Mouse (Mus musculus): ENCODE results near the gene Kcnn3. TPM values are rescaled to one million over a fixed set of nuclear protein-coding genes. Genes with fewer than 3 reads are reported as not detected.

Kcnn3 gene
- polyA plus RNA-seq, 1 experiment from 2014 or later: 4.0 TPM

DNA sequence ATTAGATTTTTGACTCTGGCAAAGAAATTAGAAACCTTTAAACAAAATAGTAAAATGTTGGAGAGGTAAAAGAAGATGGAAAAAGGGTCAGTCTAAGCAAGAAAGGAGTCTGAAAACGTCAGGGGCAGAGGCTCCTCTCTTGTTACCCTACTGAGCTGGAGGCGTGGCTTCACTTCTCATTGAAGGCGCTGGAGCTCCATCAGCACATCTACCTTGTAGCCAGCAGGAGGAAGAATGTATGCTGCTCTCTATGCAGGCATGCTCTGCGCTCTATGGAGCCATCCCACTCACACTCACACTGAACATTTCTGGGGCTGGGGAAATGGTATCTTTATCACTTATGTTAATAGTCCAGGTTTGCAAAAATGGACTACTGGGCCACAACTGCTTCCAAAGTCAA is 103.6 kb downstream of the Kcnn3 start:
- H3K9me3 ChIP-seq (replicated peaks; ENCODE audit: control insufficient read depth, low read length): no peaks in the 10 kb centered on the region
- no peak overlapping the region for H3K27ac ChIP-seq (ENCODE audit: low read length)
- no peak overlapping the region for H3K4me3 ChIP-seq (ENCODE audit: low read length)
- no peaks in the 10 kb centered on the region for H3K36me3 ChIP-seq (ENCODE audit: control insufficient read depth, insufficient read depth)
- no peaks in the 10 kb centered on the region for H3K27me3 ChIP-seq (ENCODE audit: control insufficient read depth, insufficient read depth, low read length)
- no peak for ATAC-seq (replicated peaks; ENCODE audit: extremely low read depth, insufficient read depth, low FRiP score)
- H3K4me1 ChIP-seq (ENCODE audit: control insufficient read depth, insufficient read depth, low read length): no peaks in the 10 kb centered on the region
- no peak overlapping the region for H3K4me2 ChIP-seq (ENCODE audit: low read depth, low read length)
- H3K9ac ChIP-seq (ENCODE audit: low read length): no peak overlapping the region
- 33% methylated on average over 4 of the region's 4 CpGs for WGBS

GRCm38 (mm10) chr3:89624001-89624400 is 104.0 kb downstream of the Kcnn3 start:
- no peak overlapping the region for H3K4me2 ChIP-seq (ENCODE audit: low read depth, low read length)
- H3K27me3 ChIP-seq (ENCODE audit: control insufficient read depth, insufficient read depth, low read length): no peaks in the 10 kb centered on the region
- WGBS: 82% methylated on average over 6 of the region's 6 CpGs
- no peaks in the 10 kb centered on the region for H3K9me3 ChIP-seq (replicated peaks; ENCODE audit: control insufficient read depth, low read length)
- H3K4me1 ChIP-seq (ENCODE audit: control insufficient read depth, insufficient read depth, low read length): no peaks in the 10 kb centered on the region
- no peak overlapping the region for H3K27ac ChIP-seq (ENCODE audit: low read length)
- no peaks in the 10 kb centered on the region for H3K36me3 ChIP-seq (ENCODE audit: control insufficient read depth, insufficient read depth)
- no peak overlapping the region for H3K4me3 ChIP-seq (ENCODE audit: low read length)
- H3K9ac ChIP-seq (ENCODE audit: low read length): no peak overlapping the region
- no peak for ATAC-seq (replicated peaks; ENCODE audit: extremely low read depth, insufficient read depth, low FRiP score)

DNA sequence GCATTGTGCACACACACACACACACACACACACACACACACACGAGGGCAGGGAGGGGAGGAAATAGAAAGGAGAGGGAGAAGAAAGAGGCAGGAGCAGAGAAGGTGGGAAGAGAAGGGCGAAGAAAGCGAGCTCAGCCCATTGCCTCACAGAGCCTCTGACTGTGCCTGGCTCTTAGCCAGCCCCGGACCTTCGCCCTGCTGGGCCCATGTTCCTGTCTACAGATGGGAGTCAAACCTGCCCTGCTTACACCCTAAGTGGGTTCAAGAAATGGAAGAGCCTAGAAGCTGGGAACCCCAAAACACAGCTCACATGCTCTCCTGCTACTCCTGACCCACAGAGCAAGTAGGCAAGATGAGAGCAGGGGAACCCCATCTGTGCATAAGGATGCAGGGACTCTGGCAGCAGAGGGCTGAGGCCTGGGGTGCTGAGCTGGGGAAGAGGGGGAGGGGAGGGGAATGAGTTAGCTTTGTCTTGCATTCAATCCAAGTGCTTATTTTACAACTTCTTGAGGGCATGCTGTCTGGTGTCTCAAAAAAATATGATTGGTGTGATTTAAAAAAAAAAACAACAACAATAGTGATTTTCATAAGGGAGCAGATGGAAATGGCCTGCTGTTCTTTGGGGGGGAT is 105.0 kb downstream of the Kcnn3 start:
- Histone ChIP-seq H3K4me3 (ENCODE audit: low read length) (no peak overlapping the region), H3K9me3 (replicated peaks; ENCODE audit: control insufficient read depth, low read length) (no peaks in the 10 kb centered on the region), H3K9ac (ENCODE audit: low read length) (no peak overlapping the region), H3K4me1 (ENCODE audit: control insufficient read depth, insufficient read depth, low read length) (no peaks in the 10 kb centered on the region), H3K36me3 (ENCODE audit: control insufficient read depth, insufficient read depth) (no peaks in the 10 kb centered on the region), H3K4me2 (ENCODE audit: low read depth, low read length) (no peak overlapping the region), H3K27ac (ENCODE audit: low read length) (no peak overlapping the region), H3K27me3 (ENCODE audit: control insufficient read depth, insufficient read depth, low read length) (no peaks in the 10 kb centered on the region)
- no peak for ATAC-seq (replicated peaks; ENCODE audit: extremely low read depth, insufficient read depth, low FRiP score)
- 70% methylated on average over 5 of the region's 5 CpGs for WGBS

GRCm38 (mm10) chr3:89626556-89626955 is 106.6 kb downstream of the Kcnn3 start:
- WGBS: 53% methylated on average over 4 of the region's 4 CpGs
- Histone ChIP-seq H3K9me3 (replicated peaks; ENCODE audit: control insufficient read depth, low read length) (no peaks in the 10 kb centered on the region), H3K27ac (ENCODE audit: low read length) (no peak overlapping the region), H3K4me1 (ENCODE audit: control insufficient read depth, insufficient read depth, low read length) (no peaks in the 10 kb centered on the region), H3K36me3 (ENCODE audit: control insufficient read depth, insufficient read depth) (no peaks in the 10 kb centered on the region), H3K4me2 (ENCODE audit: low read depth, low read length) (no peak overlapping the region), H3K9ac (ENCODE audit: low read length) (no peak overlapping the region), H3K27me3 (ENCODE audit: control insufficient read depth, insufficient read depth, low read length) (no peaks in the 10 kb centered on the region), H3K4me3 (ENCODE audit: low read length) (no peak overlapping the region)
- no peak for ATAC-seq (replicated peaks; ENCODE audit: extremely low read depth, insufficient read depth, low FRiP score)

DNA sequence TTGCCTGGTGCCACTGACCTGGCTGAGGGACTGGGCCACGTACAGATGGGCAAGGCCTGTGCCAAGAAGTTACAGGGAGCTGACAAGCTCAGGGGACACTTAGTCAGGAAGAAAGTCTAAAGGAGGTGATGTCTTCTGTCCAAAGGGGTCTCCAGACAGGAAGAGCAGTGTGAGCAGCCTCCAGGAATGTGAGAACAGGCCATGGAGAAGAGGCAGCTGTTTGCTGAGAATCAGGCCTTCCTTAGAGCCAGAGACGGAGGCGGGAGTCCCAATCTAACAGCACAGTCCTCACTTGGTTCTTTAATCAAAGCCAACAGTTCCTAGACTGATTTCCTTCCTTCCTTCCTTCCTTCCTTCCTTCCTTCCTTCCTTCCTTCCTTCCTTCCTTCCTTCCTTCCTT is 109.8 kb downstream of the Kcnn3 start:
- no peaks in the 10 kb centered on the region for H3K9me3 ChIP-seq (replicated peaks; ENCODE audit: control insufficient read depth, low read length)
- H3K4me2 ChIP-seq (ENCODE audit: low read depth, low read length): no peak overlapping the region
- no peaks in the 10 kb centered on the region for H3K36me3 ChIP-seq (ENCODE audit: control insufficient read depth, insufficient read depth)
- WGBS: 63% methylated on average over 3 of the region's 3 CpGs
- H3K27ac ChIP-seq (ENCODE audit: low read length): 0 out of 2 replicates have a peak overlapping the region, but pooled peaks have one; percentile 21
- no peak for ATAC-seq (replicated peaks; ENCODE audit: extremely low read depth, insufficient read depth, low FRiP score)
- H3K4me3 ChIP-seq (ENCODE audit: low read length): no peak overlapping the region
- no peak overlapping the region for H3K9ac ChIP-seq (ENCODE audit: low read length)
- H3K4me1 ChIP-seq (ENCODE audit: control insufficient read depth, insufficient read depth, low read length): no peaks in the 10 kb centered on the region
- H3K27me3 ChIP-seq (ENCODE audit: control insufficient read depth, insufficient read depth, low read length): no peaks in the 10 kb centered on the region

- H3K27me3 ChIP-seq (ENCODE audit: control insufficient read depth, insufficient read depth, low read length): no peaks in the 10 kb centered on the region
- WGBS: 73% methylated on average over 5 of the region's 5 CpGs
These were observed 111.8 kb downstream of the Kcnn3 start for GRCm38 (mm10) chr3:89631750-89632149.

GRCm38 (mm10) chr3:89633531-89633930 is 113.6 kb downstream of the Kcnn3 start:
- WGBS: 64% methylated on average over 6 of the region's 6 CpGs
- H3K27ac ChIP-seq (ENCODE audit: low read length): no peak overlapping the region
- no peaks in the 10 kb centered on the region for H3K9me3 ChIP-seq (replicated peaks; ENCODE audit: control insufficient read depth, low read length)
- H3K4me1 ChIP-seq (ENCODE audit: control insufficient read depth, insufficient read depth, low read length): no peaks in the 10 kb centered on the region
- no peak for ATAC-seq (replicated peaks; ENCODE audit: extremely low read depth, insufficient read depth, low FRiP score)
- H3K36me3 ChIP-seq (ENCODE audit: control insufficient read depth, insufficient read depth): no peaks in the 10 kb centered on the region
- no peak overlapping the region for H3K4me3 ChIP-seq (ENCODE audit: low read length)
- H3K9ac ChIP-seq (ENCODE audit: low read length): no peak overlapping the region
- no peaks in the 10 kb centered on the region for H3K27me3 ChIP-seq (ENCODE audit: control insufficient read depth, insufficient read depth, low read length)
- no peak overlapping the region for H3K4me2 ChIP-seq (ENCODE audit: low read depth, low read length)

More at GRCm38 (mm10) chr3:89631750-89632149, 111.8 kb downstream of the Kcnn3 start:
- Histone ChIP-seq H3K9ac (ENCODE audit: low read length) (no peak overlapping the region), H3K9me3 (replicated peaks; ENCODE audit: control insufficient read depth, low read length) (no peaks in the 10 kb centered on the region), H3K4me3 (ENCODE audit: low read length) (no peak overlapping the region), H3K27ac (ENCODE audit: low read length) (no peak overlapping the region), H3K36me3 (ENCODE audit: control insufficient read depth, insufficient read depth) (no peaks in the 10 kb centered on the region), H3K4me2 (ENCODE audit: low read depth, low read length) (no peak overlapping the region), H3K4me1 (ENCODE audit: control insufficient read depth, insufficient read depth, low read length) (no peaks in the 10 kb centered on the region)
- ATAC-seq (replicated peaks; ENCODE audit: extremely low read depth, insufficient read depth, low FRiP score): no peak

DNA sequence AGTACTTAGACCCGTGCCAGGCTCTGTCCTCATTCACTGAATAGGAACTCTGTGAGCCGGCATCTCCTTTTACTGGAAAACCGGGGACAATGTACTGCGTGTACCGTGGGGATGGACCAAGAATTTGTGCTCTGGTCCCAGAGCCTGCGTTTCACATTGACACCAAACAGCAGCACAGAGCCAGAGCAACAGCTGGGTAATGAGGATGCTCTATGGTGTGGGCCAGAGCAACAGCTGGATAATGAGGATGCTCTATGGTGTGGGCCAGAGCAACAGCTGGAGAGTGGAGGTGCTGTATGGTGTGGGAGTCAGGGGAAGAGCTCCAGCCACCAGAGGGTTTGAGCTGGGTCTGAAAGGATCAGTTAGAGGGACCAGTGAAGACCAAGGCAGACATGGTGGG is 114.0 kb downstream of the Kcnn3 start:
- Histone ChIP-seq H3K4me3 (ENCODE audit: low read length) (no peak overlapping the region), H3K4me1 (ENCODE audit: control insufficient read depth, insufficient read depth, low read length) (no peaks in the 10 kb centered on the region), H3K36me3 (ENCODE audit: control insufficient read depth, insufficient read depth) (no peaks in the 10 kb centered on the region), H3K27ac (ENCODE audit: low read length) (no peak overlapping the region), H3K9me3 (replicated peaks; ENCODE audit: control insufficient read depth, low read length) (no peaks in the 10 kb centered on the region; the same call in 1 of the 2 replicates), H3K27me3 (ENCODE audit: control insufficient read depth, insufficient read depth, low read length) (no peaks in the 10 kb centered on the region), H3K4me2 (ENCODE audit: low read depth, low read length) (no peak overlapping the region), H3K9ac (ENCODE audit: low read length) (no peak overlapping the region)
- 80% methylated on average over 6 of the region's 6 CpGs for WGBS
- ATAC-seq (replicated peaks; ENCODE audit: extremely low read depth, insufficient read depth, low FRiP score): no peak

DNA sequence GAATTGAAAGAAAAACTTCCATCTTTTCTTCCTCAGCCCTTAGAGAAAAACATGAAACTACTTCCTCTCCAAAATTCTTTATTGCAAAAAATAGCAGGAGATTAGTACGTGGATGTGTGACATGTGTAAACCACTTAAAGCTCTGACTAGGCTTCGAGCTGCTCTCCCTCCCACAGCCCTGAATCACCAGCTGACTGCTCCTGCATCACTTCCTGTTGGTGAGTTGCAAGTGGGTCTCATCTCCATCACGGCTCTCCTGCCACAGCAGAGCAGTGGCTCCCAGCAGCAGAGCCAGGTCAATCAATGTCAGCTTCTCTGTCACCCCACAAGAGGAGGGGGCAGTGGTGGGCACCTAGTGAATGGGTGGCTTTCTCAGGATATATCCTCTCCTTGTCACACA is 120.8 kb downstream of the Kcnn3 start:
- peaks cover 3% of the 10 kb centered on the region for H3K9me3 ChIP-seq (replicated peaks; ENCODE audit: control insufficient read depth, low read length)
- 17% methylated on average over 3 of the region's 3 CpGs for WGBS
- no peak overlapping the region for H3K9ac ChIP-seq (ENCODE audit: low read length)

More for the DNA sequence above, 120.8 kb downstream of the Kcnn3 start:
- H3K4me3 ChIP-seq (ENCODE audit: low read length): no peak overlapping the region
- peaks cover 5% of the 10 kb centered on the region; the same call in 1 of the 2 replicates for H3K4me1 ChIP-seq (ENCODE audit: control insufficient read depth, insufficient read depth, low read length)
- no peak overlapping the region for H3K4me2 ChIP-seq (ENCODE audit: low read depth, low read length)
- H3K36me3 ChIP-seq (ENCODE audit: control insufficient read depth, insufficient read depth): no peaks in the 10 kb centered on the region
- ATAC-seq (replicated peaks; ENCODE audit: extremely low read depth, insufficient read depth, low FRiP score): no peak
- H3K27ac ChIP-seq (ENCODE audit: low read length): no peak overlapping the region
- no peaks in the 10 kb centered on the region for H3K27me3 ChIP-seq (ENCODE audit: control insufficient read depth, insufficient read depth, low read length)
